ENCODE assay signal across 16 mouse cellular contexts in genomic region chr10:78467761-78468310, GRCm38 (mm10). TPM values are rescaled to one million over a fixed set of nuclear protein-coding genes. Genes with fewer than 3 reads are reported as not detected.
DNase-seq lines count a peak whose midpoint lies in the region; ATAC-seq and TF ChIP-seq lines count a peak whose summit lies in the region.
"Had no signal": no experiment of that assay in that cellular context is flagged by ENCODE, and none has a peak within 500 bp of the region (broad histone marks: within the 10 kb centered on the region; RNA-seq: fewer than 3 reads in every experiment).

No protein-coding gene starts in this region.

- H3K36me3 ChIP-seq in hindbrain, embryonic 12.5 days = no peaks in the 10 kb centered on the region
- H3K36me3 ChIP-seq in hindbrain, embryonic 16.5 days (ENCODE audit: control insufficient read depth, insufficient read depth, low read length) = no peaks in the 10 kb centered on the region
- no peaks in the 10 kb centered on the region for H3K36me3 ChIP-seq in stomach, postnatal 0 days (ENCODE audit: control insufficient read depth, insufficient read depth, low read length)
- H3K36me3 ChIP-seq: liver, embryonic 13.5 days; stomach, embryonic 15.5 days had no signal

- no peak for TF ChIP-seq CTCF in stomach, postnatal 0 days (IDR thresholded peaks at IDR 0.05; ENCODE audit: low read depth)

- no peak for TF ChIP-seq EP300 in stomach, postnatal 0 days (optimal IDR thresholded peaks at IDR 0.05)

- no peaks in the 10 kb centered on the region for H3K9me3 ChIP-seq in hindbrain, embryonic 12.5 days (replicated peaks)
- no peaks in the 10 kb centered on the region for H3K9me3 ChIP-seq in hindbrain, embryonic 16.5 days (ENCODE audit: control insufficient read depth, low read length)
- H3K9me3 ChIP-seq in stomach, postnatal 0 days (ENCODE audit: control insufficient read depth, low read length) = no peaks in the 10 kb centered on the region
- H3K9me3 ChIP-seq: liver, embryonic 13.5 days; stomach, embryonic 15.5 days had no signal

- no peak overlapping the region for H3K4me3 ChIP-seq in hindbrain, embryonic 12.5 days
- H3K4me3 ChIP-seq in hindbrain, embryonic 16.5 days (ENCODE audit: low read length) = no peak overlapping the region
- no peak overlapping the region for H3K4me3 ChIP-seq in stomach, postnatal 0 days (ENCODE audit: low read depth, low read length)
- H3K4me3 ChIP-seq: liver, embryonic 13.5 days; stomach, embryonic 15.5 days had no signal

- WGBS in hindbrain, embryonic 12.5 days = 46% methylated on average over 2 of the region's 2 CpGs
- 51% methylated on average over 2 of the region's 2 CpGs for WGBS in hindbrain, embryonic 16.5 days
- 20% methylated on average over 2 of the region's 2 CpGs for WGBS in stomach, postnatal 0 days

- peaks cover 17% of the 10 kb centered on the region for H3K4me1 ChIP-seq in hindbrain, embryonic 12.5 days
- H3K4me1 ChIP-seq in hindbrain, embryonic 16.5 days (ENCODE audit: control insufficient read depth, insufficient read depth, low read depth, low read length) = peaks cover 16% of the 10 kb centered on the region
- peaks cover 4% of the 10 kb centered on the region; the same call in 1 of the 2 replicates for H3K4me1 ChIP-seq in stomach, postnatal 0 days (replicated peaks; ENCODE audit: control insufficient read depth, insufficient read depth)

- H3K4me2 ChIP-seq in hindbrain, embryonic 12.5 days (replicated peaks) = no peak overlapping the region
- H3K4me2 ChIP-seq in hindbrain, embryonic 16.5 days (ENCODE audit: low read length) = no peak overlapping the region
- H3K4me2 ChIP-seq in stomach, postnatal 0 days (replicated peaks; ENCODE audit: low read depth) = no peak overlapping the region
- H3K4me2 ChIP-seq: liver, embryonic 13.5 days; stomach, embryonic 15.5 days had no signal

- intact Hi-C loops in gastrocnemius, postnatal 36 days (cut with DNase I) = no loop called here

- no peak overlapping the region for H3K9ac ChIP-seq in hindbrain, embryonic 12.5 days
- no peak overlapping the region for H3K9ac ChIP-seq in hindbrain, embryonic 16.5 days (ENCODE audit: low read depth, low read length)
- H3K9ac ChIP-seq in stomach, postnatal 0 days (ENCODE audit: low read length) = no peak overlapping the region
- H3K9ac ChIP-seq: liver, embryonic 13.5 days; stomach, embryonic 15.5 days had no signal

- DNase-seq in adrenal gland, postnatal 14 days = peak; percentile 83
- DNase-seq in embryo, embryonic 10.5 days (ENCODE audit: low spot score) = peak; percentile 58
- DNase-seq in gastrocnemius, postnatal 36 days = peak; percentile 46 to 58
- no peak for DNase-seq in cerebellum, adult 9-11 months
- DNase-seq in stomach, postnatal 0 days (ENCODE audit: low spot score) = no peak
- DNase-seq: liver, embryonic 13.5 days had no signal

- 0 out of 2 replicates have a peak, but pooled peaks cover 3% of the 10 kb centered on the region for H3K27me3 ChIP-seq in hindbrain, embryonic 12.5 days
- H3K27me3 ChIP-seq in hindbrain, embryonic 16.5 days (replicated peaks; ENCODE audit: control insufficient read depth, insufficient read depth, low read length) = no peaks in the 10 kb centered on the region
- no peaks in the 10 kb centered on the region for H3K27me3 ChIP-seq in stomach, postnatal 0 days (ENCODE audit: control insufficient read depth, insufficient read depth, low read length)
- H3K27me3 ChIP-seq: stomach, embryonic 15.5 days had no signal

- no peak for ATAC-seq in hindbrain, embryonic 12.5 days (ENCODE audit: low FRiP score)
- ATAC-seq in hindbrain, embryonic 16.5 days = no peak
- ATAC-seq in stomach, postnatal 0 days (ENCODE audit: low FRiP score, low TSS enrichment) = no peak
- ATAC-seq: forebrain, embryonic 14.5 days had no signal

- H3K27ac ChIP-seq in hindbrain, embryonic 12.5 days = peak overlapping the region; percentile 17; the same call in 1 of the 2 replicates
- no peak overlapping the region for H3K27ac ChIP-seq in hindbrain, embryonic 16.5 days (ENCODE audit: low read depth, low read length)
- no peak overlapping the region for H3K27ac ChIP-seq in stomach, postnatal 0 days (replicated peaks)
- H3K27ac ChIP-seq: liver, embryonic 13.5 days; stomach, embryonic 15.5 days had no signal

RNA-seq across cellular contexts. Expression of gene Pdxk, which starts 3.1 kb away (rescaled TPM):
- polyA plus RNA-seq in hindbrain, embryonic 12.5 days (2016; fragmentation: Nextera tagmentation; extraction: Ambion mirVana) = 12.2 and 13.0 TPM in 2 replicates
- 52.5 and 59.5 TPM in 2 replicates for polyA plus RNA-seq in hindbrain, embryonic 16.5 days (2015; fragmentation: Nextera tagmentation; extraction: Ambion mirVana)
- total RNA-seq in adrenal gland, postnatal 14 days (2021) = 21.5 and 26.2 TPM in 2 replicates
- total RNA-seq in gastrocnemius, postnatal 36 days (2021) = 1 to 10 TPM; 5.1 to 6.6 TPM
- 5.3 and 5.6 TPM in 2 replicates for polyA plus RNA-seq in stomach, postnatal 0 days (2015; fragmentation: Nextera tagmentation; extraction: Ambion mirVana)

RNA-seq across cellular contexts. Expression of gene Cstb, which starts 42.4 kb away (rescaled TPM):
- 127 and 138 TPM in 2 replicates for polyA plus RNA-seq in hindbrain, embryonic 12.5 days (2016; fragmentation: Nextera tagmentation; extraction: Ambion mirVana)
- polyA plus RNA-seq in hindbrain, embryonic 16.5 days (2015; fragmentation: Nextera tagmentation; extraction: Ambion mirVana) = 86.1 and 102 TPM in 2 replicates
- 176 and 179 TPM in 2 replicates for total RNA-seq in adrenal gland, postnatal 14 days (2021)
- 10 to 100 TPM; 13.6 to 13.8 TPM for total RNA-seq in gastrocnemius, postnatal 36 days (2021)
- polyA plus RNA-seq in stomach, postnatal 0 days (2015; fragmentation: Nextera tagmentation; extraction: Ambion mirVana) = 636 and 675 TPM in 2 replicates

RNA-seq across cellular contexts. Expression of gene Olfr1358, which starts 49.4 kb away (rescaled TPM):
- not detected in 2 replicates for polyA plus RNA-seq in hindbrain, embryonic 12.5 days (2016; fragmentation: Nextera tagmentation; extraction: Ambion mirVana)
- not detected in 2 replicates for polyA plus RNA-seq in hindbrain, embryonic 16.5 days (2015; fragmentation: Nextera tagmentation; extraction: Ambion mirVana)
- total RNA-seq in adrenal gland, postnatal 14 days (2021) = not detected in 2 replicates
- total RNA-seq in gastrocnemius, postnatal 36 days (2021) = not detected
- polyA plus RNA-seq in stomach, postnatal 0 days (2015; fragmentation: Nextera tagmentation; extraction: Ambion mirVana) = not detected in 2 replicates
- total RNA-seq: left cerebral cortex, adult 8-10 months; monocyte, adult 5-6 weeks; neutrophil, adult 5-6 weeks had no signal
- polyA plus RNA-seq: forebrain, embryonic 14.5 days; heart, embryonic 14.5 days; intestine, embryonic 14.5 days; large intestine, adult 2 months; liver, embryonic 13.5 days; stomach, embryonic 15.5 days had no signal

RNA-seq across cellular contexts. Expression of gene Rrp1, which starts 55.0 kb away (rescaled TPM):
- polyA plus RNA-seq in hindbrain, embryonic 12.5 days (2016; fragmentation: Nextera tagmentation; extraction: Ambion mirVana) = 339 and 343 TPM in 2 replicates
- polyA plus RNA-seq in hindbrain, embryonic 16.5 days (2015; fragmentation: Nextera tagmentation; extraction: Ambion mirVana) = 422 and 440 TPM in 2 replicates
- total RNA-seq in adrenal gland, postnatal 14 days (2021) = 199 and 221 TPM in 2 replicates
- total RNA-seq in gastrocnemius, postnatal 36 days (2021) = 10 to 100 TPM; 53.3 to 63.7 TPM
- 148 TPM in 2 replicates for polyA plus RNA-seq in stomach, postnatal 0 days (2015; fragmentation: Nextera tagmentation; extraction: Ambion mirVana)

Comparison
In these comparisons a context has a peak if more than half of its experiments do, and no peak if none do; other contexts are left out.
1. DNase-seq: peak in adrenal gland, postnatal 14 days (single experiment), embryo, embryonic 10.5 days (single experiment) and gastrocnemius, postnatal 36 days (2 of 2); none in cerebellum, adult 9-11 months (single experiment) and stomach, postnatal 0 days (single experiment).